Mouse (Mus musculus) testis, adult 2 months (tissue): ENCODE data around the gene Gpx4. TPM values are rescaled to one million over a fixed set of nuclear protein-coding genes. Genes with fewer than 3 reads are reported as not detected.

Source experiments
- H3K27ac ChIP-seq: fragments of 200-500 bp; 2 replicates; pipeline ENCODE4 v1.5.1; 2012; ENCODE audit warnings: low read depth, low read length; ENCODE audit not compliant: control insufficient read depth, insufficient read depth
- H3K27me3 ChIP-seq: fragments of 200-500 bp; 2 replicates; pipeline ENCODE4 v1.6.1; 2012; ENCODE audit warnings: mild to moderate bottlenecking, low read length, moderate library complexity; ENCODE audit not compliant: control insufficient read depth, insufficient read depth
- H3K36me3 ChIP-seq: fragments of 200-500 bp; 2 replicates; pipeline ENCODE4 v1.6.1; 2012; ENCODE audit warnings: mild to moderate bottlenecking, low read length; ENCODE audit not compliant: control insufficient read depth, insufficient read depth
- H3K4me1 ChIP-seq: fragments of 200-500 bp; 2 replicates; pipeline ENCODE4 v1.6.1; 2012; ENCODE audit warnings: low read length; ENCODE audit not compliant: control insufficient read depth, insufficient read depth
- H3K4me3 ChIP-seq: fragments of 200-500 bp; 2 replicates; pipeline ENCODE4 v1.5.1; 2012; ENCODE audit warnings: low read depth, mild to moderate bottlenecking, low read length, moderate library complexity, mixed read lengths; ENCODE audit not compliant: control insufficient read depth
- CTCF ChIP-seq: fragments of 200-500 bp; IDR thresholded peaks from 2 replicates; pipeline ENCODE4 v1.5.1; 2012; ENCODE audit warnings: low read depth, mild to moderate bottlenecking, inconsistent platforms, low read length, moderate library complexity; ENCODE audit not compliant: control insufficient read depth, insufficient read depth, insufficient replicate concordance
- POLR2A ChIP-seq: fragments of 200-500 bp; IDR thresholded peaks from 2 replicates; pipeline ENCODE4 v1.6.1; 2012; ENCODE audit warnings: low read depth, mild to moderate bottlenecking, inconsistent platforms, low read length, moderate library complexity; ENCODE audit not compliant: control insufficient read depth
- polyA plus RNA-seq: library from polyadenylated mRNA; depleted of rRNA; stranded (reverse); fragments of >200 nt; gene quantifications from 2 replicates; pipeline ENCODE4 v1.2.3, GENCODE M21; 2012

Gpx4 gene
- polyA plus RNA-seq, 1 experiment, result 3,516 TPM

- TF ChIP-seq POLR2A (no peak; the same call in 1 of the 2 replicates), CTCF (no peak)
- H3K4me3 ChIP-seq, result peak overlapping the region; percentile 16
- no peaks in the 10 kb centered on the region; the same call in 1 of the 2 replicates for H3K36me3 ChIP-seq
- H3K27ac ChIP-seq, result no peak overlapping the region
- no peaks in the 10 kb centered on the region for H3K27me3 ChIP-seq
- H3K4me1 ChIP-seq, result peaks cover 7% of the 10 kb centered on the region; the same call in 1 of the 2 replicates
Observed at GRCm38 (mm10) chr10:80056506-80056905, 9.5 kb downstream of the Gpx4 start.

GRCm38 (mm10) chr10:80056976-80057682 lies 10.2 kb downstream of the Gpx4 start:
- H3K4me1 ChIP-seq, result peaks cover 5% of the 10 kb centered on the region; the same call in 1 of the 2 replicates
- H3K4me3 ChIP-seq, result no peak overlapping the region
- TF ChIP-seq POLR2A (no peak), CTCF (no peak)
- H3K36me3 ChIP-seq, result no peaks in the 10 kb centered on the region; the same call in 1 of the 2 replicates
- H3K27me3 ChIP-seq, result no peaks in the 10 kb centered on the region
- no peak overlapping the region for H3K27ac ChIP-seq

GRCm38 (mm10) chr10:80057683-80058326 lies 10.8 kb downstream of the Gpx4 start:
- no peak overlapping the region for H3K27ac ChIP-seq
- H3K27me3 ChIP-seq, result no peaks in the 10 kb centered on the region
- H3K36me3 ChIP-seq, result no peaks in the 10 kb centered on the region; the same call in 1 of the 2 replicates
- peaks cover 3% of the 10 kb centered on the region; the same call in 1 of the 2 replicates for H3K4me1 ChIP-seq
- TF ChIP-seq CTCF, result no peak
- no peak overlapping the region for H3K4me3 ChIP-seq

- Histone ChIP-seq H3K36me3 (no peaks in the 10 kb centered on the region; the same call in 1 of the 2 replicates), H3K4me3 (no peak overlapping the region), H3K27me3 (no peaks in the 10 kb centered on the region), H3K27ac (no peak overlapping the region), H3K4me1 (no peaks in the 10 kb centered on the region)
- TF ChIP-seq CTCF (no peak), POLR2A (no peak)
Observed at GRCm38 (mm10) chr10:80063104-80063503, 16.1 kb downstream of the Gpx4 start.

- Histone ChIP-seq H3K27ac (no peak overlapping the region), H3K27me3 (no peaks in the 10 kb centered on the region), H3K36me3 (no peaks in the 10 kb centered on the region; the same call in 1 of the 2 replicates), H3K4me3 (no peak overlapping the region), H3K4me1 (peaks cover 2% of the 10 kb centered on the region; the same call in 1 of the 2 replicates)
- TF ChIP-seq POLR2A, result no peak
- TF ChIP-seq CTCF, result no peak
Observed at GRCm38 (mm10) chr10:80063877-80064650, 17.1 kb downstream of the Gpx4 start.

GRCm38 (mm10) chr10:80069251-80069650 lies 22.3 kb downstream of the Gpx4 start:
- Histone ChIP-seq H3K4me3 (no peak overlapping the region), H3K36me3 (no peaks in the 10 kb centered on the region), H3K27me3 (no peaks in the 10 kb centered on the region), H3K4me1 (peaks cover 13% of the 10 kb centered on the region), H3K27ac (no peak overlapping the region)
- TF ChIP-seq POLR2A, result no peak
- no peak for TF ChIP-seq CTCF

- Histone ChIP-seq H3K27ac (no peak overlapping the region), H3K4me1 (peaks cover 13% of the 10 kb centered on the region), H3K36me3 (no peaks in the 10 kb centered on the region), H3K27me3 (no peaks in the 10 kb centered on the region), H3K4me3 (no peak overlapping the region)
- TF ChIP-seq POLR2A (no peak), CTCF (no peak)
Observed at GRCm38 (mm10) chr10:80069948-80070450, 23.0 kb downstream of the Gpx4 start.
